Mouse (Mus musculus) cerebellum, postnatal 25 days (tissue): ENCODE data around the gene Slc16a14.

Experiments
- DNase-seq, 2 experiments: peaks; one replicate each; pipeline ENCODE4 v3.0.0; 2021; ENCODE audit warnings: mixed read lengths in 2 of 2

The Slc16a14 gene

GRCm38 (mm10) chr1:84864645-84865044 lies 70.3 kb downstream of the Slc16a14 start:
- DNase-seq, result no peak

GRCm38 (mm10) chr1:84861255-84861630 lies 73.7 kb downstream of the Slc16a14 start:
- DNase-seq, result no peak

- no peak for DNase-seq
These were observed 74.3 kb downstream of the Slc16a14 start for GRCm38 (mm10) chr1:84860360-84861254.

GRCm38 (mm10) chr1:84859597-84859996 lies 75.3 kb downstream of the Slc16a14 start:
- DNase-seq, result no peak
